Mouse (Mus musculus) G1E (cell line): ENCODE data around the gene Caln1.

Source experiments
- CTCF ChIP-seq: IDR thresholded peaks from 2 replicates; pipeline ENCODE4 v1.5.1; 2012; ENCODE audit warnings: low read depth, low read length, inconsistent platforms, mixed read lengths
- GATA1 ChIP-seq: IDR thresholded peaks from 2 replicates; pipeline ENCODE4 v1.6.1; 2012; ENCODE audit warnings: borderline replicate concordance, low read length, inconsistent platforms, mixed read lengths
- GATA2 ChIP-seq: IDR thresholded peaks from 2 replicates; pipeline ENCODE4 v1.6.1; 2012; ENCODE audit warnings: low read depth, low read length, inconsistent platforms, borderline replicate concordance
- POLR2AphosphoS5 ChIP-seq: IDR thresholded peaks from 2 replicates; pipeline ENCODE4 v1.6.1; 2012; ENCODE audit warnings: low read depth, low read length, inconsistent platforms; ENCODE audit not compliant: insufficient replicate concordance
- TAL1 ChIP-seq: conservative IDR thresholded peaks from 2 replicates; pipeline ENCODE4 v1.6.1; 2012; ENCODE audit warnings: low read depth, low read length, inconsistent platforms, mixed read lengths

DNA sequence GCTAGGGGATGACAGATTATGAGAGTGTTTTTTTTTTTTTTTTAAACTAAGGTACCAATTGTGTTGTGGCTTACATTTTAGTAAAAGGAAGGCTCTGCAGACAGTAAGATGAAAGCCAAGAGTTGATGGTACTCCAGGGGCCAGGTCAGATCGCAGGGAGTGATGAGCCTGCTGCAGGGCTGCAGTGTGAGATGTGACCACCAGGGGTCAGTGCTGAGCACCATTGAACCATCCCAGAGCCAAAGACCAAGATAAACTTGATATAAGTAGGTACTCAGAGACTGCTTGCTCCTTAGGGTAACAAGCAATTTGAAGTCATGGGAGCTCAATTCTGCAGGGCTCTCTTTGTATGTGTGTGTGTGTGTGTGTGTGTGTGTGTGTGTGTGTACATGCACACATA, 35.9 kb downstream of the Caln1 start:
- TF ChIP-seq CTCF (no peak), POLR2AphosphoS5 (no peak), TAL1 (no peak), GATA1 (no peak), GATA2 (no peak)
